Mouse (Mus musculus) kidney, adult 2 months (tissue): ENCODE measurements at regions not wholly inside any gene's neighbourhood (a gene's known extent, or its start where the extent isn't known, plus 50 kb on each side); places are given as distances from the start of the nearest gene placed in this dataset.
"Not testable (repeated sequence)": the region's sequence is repeated elsewhere in the genome, so short reads cannot be mapped to it uniquely, and the experiment has no call there.

Experiments used
- DNase-seq: peaks from one replicate; pipeline ENCODE4 v3.0.0; 2021
- H3K27ac ChIP-seq: fragments of 200-500 bp; 2 replicates; pipeline ENCODE4 v1.5.1; 2012; ENCODE audit warnings: low read depth, low read length, control low read depth, inconsistent platforms; ENCODE audit not compliant: insufficient read depth
- H3K27me3 ChIP-seq: fragments of 200-500 bp; replicated peaks from 2 replicates; pipeline ENCODE4 v1.6.1; 2012; ENCODE audit warnings: mild to moderate bottlenecking, moderate library complexity, low read length, inconsistent platforms; ENCODE audit not compliant: control insufficient read depth, insufficient read depth
- H3K36me3 ChIP-seq: fragments of 200-500 bp; 2 replicates; pipeline ENCODE4 v1.6.1; 2012; ENCODE audit warnings: mild to moderate bottlenecking, moderate library complexity, low read length, inconsistent platforms; ENCODE audit not compliant: control insufficient read depth, insufficient read depth
- H3K4me1 ChIP-seq: fragments of 200-500 bp; 2 replicates; pipeline ENCODE4 v1.6.1; 2011; ENCODE audit warnings: low read length; ENCODE audit not compliant: control insufficient read depth, insufficient read depth
- H3K4me3 ChIP-seq: fragments of 200-500 bp; 2 replicates; pipeline ENCODE4 v1.5.1; 2011; ENCODE audit warnings: mild to moderate bottlenecking, low read depth, low read length, control low read depth; ENCODE audit not compliant: insufficient read depth
- CTCF ChIP-seq: fragments of 200-500 bp; conservative IDR thresholded peaks from 2 replicates; pipeline ENCODE4 v1.5.1; 2011; ENCODE audit warnings: low read depth, mild to moderate bottlenecking, control low read depth, low read length, moderate library complexity, mixed read lengths; ENCODE audit not compliant: insufficient read depth, insufficient read length
- POLR2A ChIP-seq: fragments of 200-500 bp; IDR thresholded peaks from one replicate; pipeline ENCODE4 v1.6.1; 2011; ENCODE audit warnings: low read depth, low read length, control low read depth
- WGBS: fragments of 180-500 bp; shearing (Covaris S2); methylation state at CpG from one replicate; pipeline ENCODE4 v1.1.7; 2018; 5-methylcytosine and 5-hydroxymethylcytosine counted together

GRCm38 (mm10) chr3:22551516-22551915 lies 475.1 kb downstream of the Tbl1xr1 start:
- no peak overlapping the region for H3K27ac ChIP-seq
- WGBS, result 75% methylated on average over 5 of the region's 5 CpGs
- no peaks in the 10 kb centered on the region for H3K4me1 ChIP-seq
- TF ChIP-seq POLR2A (no peak), CTCF (no peak)
- no peaks in the 10 kb centered on the region for H3K27me3 ChIP-seq
- no peak for DNase-seq
- no peaks in the 10 kb centered on the region for H3K36me3 ChIP-seq
- no peak overlapping the region for H3K4me3 ChIP-seq

DNA sequence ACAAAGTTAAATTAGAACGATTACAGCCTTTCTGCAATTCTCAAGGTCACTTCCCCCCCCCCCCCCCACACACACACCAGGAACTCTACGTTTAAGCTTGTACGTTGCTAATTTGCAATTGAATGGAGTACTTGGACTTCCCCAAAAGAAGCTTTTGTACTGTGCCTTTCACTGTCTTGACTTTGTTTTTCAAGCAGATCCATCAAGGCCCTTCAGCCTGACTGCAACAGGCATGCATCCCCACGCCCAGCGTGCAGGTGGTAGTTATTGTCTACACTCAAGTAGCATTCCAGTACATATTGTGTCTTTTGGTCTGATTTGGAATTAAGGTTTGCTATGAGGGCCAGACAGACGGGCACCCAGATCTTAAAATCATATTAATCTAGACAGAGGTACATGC lies 483.1 kb downstream of the Tbl1xr1 start:
- Histone ChIP-seq H3K4me3 (no peak overlapping the region), H3K4me1 (no peaks in the 10 kb centered on the region), H3K27me3 (no peaks in the 10 kb centered on the region), H3K27ac (no peak overlapping the region), H3K36me3 (no peaks in the 10 kb centered on the region)
- no peak for DNase-seq
- no peak for TF ChIP-seq CTCF
- no peak for TF ChIP-seq POLR2A
- 79% methylated on average over 6 of the region's 6 CpGs for WGBS

GRCm38 (mm10) chr3:22560476-22561170 lies 484.2 kb downstream of the Tbl1xr1 start:
- H3K36me3 ChIP-seq, H3K4me1 ChIP-seq, H3K27ac ChIP-seq, H3K4me3 ChIP-seq, H3K27me3 ChIP-seq: not testable (repeated sequence)
- DNase-seq, result peak; percentile 2
- 88% methylated on average over 4 of the region's 4 CpGs for WGBS
